Mouse (Mus musculus) liver, adult 2 months (tissue): ENCODE measurements around the gene P3h2.

Source experiments
- CTCF ChIP-seq: fragments of 200-500 bp; IDR thresholded peaks from 2 replicates; pipeline ENCODE4 v1.5.1; 2011; ENCODE audit warnings: low read depth, low read length, control low read depth
- POLR2A ChIP-seq: fragments of 200-500 bp; IDR thresholded peaks from 2 replicates; pipeline ENCODE4 v1.6.1; 2011; ENCODE audit warnings: low read length, control low read depth; ENCODE audit not compliant: insufficient read depth; ENCODE audit errors: extremely low read depth

GRCm38 (mm10) chr16:25960345-25960744 lies 145.2 kb downstream of the P3h2 start:
- no peak for TF ChIP-seq POLR2A
- TF ChIP-seq CTCF = no peak
